Mouse (Mus musculus) heart, postnatal 4 days (tissue): ENCODE data around the gene Lgals3. TPM values are rescaled to one million over a fixed set of nuclear protein-coding genes. Genes with fewer than 3 reads are reported as not detected.
A peak's percentile ranks its signal among the peaks of the same experiment; 100 is the strongest.

ENCODE experiments used
- DNase-seq: peaks from one replicate; pipeline ENCODE4 v3.0.0; 2021
- total RNA-seq, 2 experiments: library from RNA; stranded (reverse); gene quantifications; 2 replicates each; pipeline ENCODE4 v1.2.3; 2021

Gene Lgals3
- total RNA-seq, 2 experiments from 2014 or later = 2.6 to 3.5 TPM

GRCm38 (mm10) chr14:47370790-47371189 lies 3.2 kb downstream of the Lgals3 start:
- DNase-seq = no peak

- DNase-seq = no peak
These were observed 4.1 kb downstream of the Lgals3 start for GRCm38 (mm10) chr14:47371689-47372088.

- peak; percentile 12 for DNase-seq
These were observed 6.5 kb downstream of the Lgals3 start for GRCm38 (mm10) chr14:47373728-47374678.

GRCm38 (mm10) chr14:47376526-47376925 lies 9.0 kb downstream of the Lgals3 start:
- DNase-seq = no peak

GRCm38 (mm10) chr14:47378336-47378735 lies 10.8 kb downstream of the Lgals3 start:
- DNase-seq = no peak

- DNase-seq = no peak
These were observed 16.4 kb downstream of the Lgals3 start for GRCm38 (mm10) chr14:47383911-47384310.

- DNase-seq = no peak
These were observed 17.1 kb downstream of the Lgals3 start for GRCm38 (mm10) chr14:47384653-47385052.

GRCm38 (mm10) chr14:47386125-47386524 lies 18.6 kb downstream of the Lgals3 start:
- no peak for DNase-seq

- no peak for DNase-seq
These were observed 26.0 kb downstream of the Lgals3 start for GRCm38 (mm10) chr14:47393354-47394094.

- DNase-seq = no peak
These were observed 27.5 kb downstream of the Lgals3 start for GRCm38 (mm10) chr14:47395007-47395406.

- DNase-seq = no peak
These were observed 28.0 kb downstream of the Lgals3 start for GRCm38 (mm10) chr14:47395462-47396026.

GRCm38 (mm10) chr14:47396165-47396652 lies 28.7 kb downstream of the Lgals3 start:
- DNase-seq = no peak

GRCm38 (mm10) chr14:47402735-47403134 lies 35.2 kb downstream of the Lgals3 start:
- no peak for DNase-seq

- no peak for DNase-seq
These were observed 38.4 kb downstream of the Lgals3 start for GRCm38 (mm10) chr14:47406000-47406399.

- DNase-seq = no peak
These were observed 49.8 kb downstream of the Lgals3 start for GRCm38 (mm10) chr14:47417346-47417745.

- peak; percentile 95 for DNase-seq
These were observed 50.5 kb downstream of the Lgals3 start, which contains the start of gene Dlgap5 for GRCm38 (mm10) chr14:47417775-47418665. Gene Dlgap5 (minus strand): TSS chr14:47418407.

- DNase-seq = no peak
These were observed 51.1 kb downstream of the Lgals3 start for GRCm38 (mm10) chr14:47418666-47418991.

- no peak for DNase-seq
These were observed 51.6 kb downstream of the Lgals3 start for GRCm38 (mm10) chr14:47419034-47419625.

- no peak for DNase-seq
These were observed 52.2 kb downstream of the Lgals3 start for GRCm38 (mm10) chr14:47419723-47420276.

- no peak for DNase-seq
These were observed 54.1 kb downstream of the Lgals3 start for GRCm38 (mm10) chr14:47421606-47422005.

GRCm38 (mm10) chr14:47422466-47422865 lies 54.9 kb downstream of the Lgals3 start:
- no peak for DNase-seq
